Mouse (Mus musculus): ENCODE data around the gene Fosl1.
"Not testable (repeated sequence)": the region's sequence is repeated elsewhere in the genome, so short reads cannot be mapped to it uniquely, and the experiment has no call there.

Gene Fosl1

DNA sequence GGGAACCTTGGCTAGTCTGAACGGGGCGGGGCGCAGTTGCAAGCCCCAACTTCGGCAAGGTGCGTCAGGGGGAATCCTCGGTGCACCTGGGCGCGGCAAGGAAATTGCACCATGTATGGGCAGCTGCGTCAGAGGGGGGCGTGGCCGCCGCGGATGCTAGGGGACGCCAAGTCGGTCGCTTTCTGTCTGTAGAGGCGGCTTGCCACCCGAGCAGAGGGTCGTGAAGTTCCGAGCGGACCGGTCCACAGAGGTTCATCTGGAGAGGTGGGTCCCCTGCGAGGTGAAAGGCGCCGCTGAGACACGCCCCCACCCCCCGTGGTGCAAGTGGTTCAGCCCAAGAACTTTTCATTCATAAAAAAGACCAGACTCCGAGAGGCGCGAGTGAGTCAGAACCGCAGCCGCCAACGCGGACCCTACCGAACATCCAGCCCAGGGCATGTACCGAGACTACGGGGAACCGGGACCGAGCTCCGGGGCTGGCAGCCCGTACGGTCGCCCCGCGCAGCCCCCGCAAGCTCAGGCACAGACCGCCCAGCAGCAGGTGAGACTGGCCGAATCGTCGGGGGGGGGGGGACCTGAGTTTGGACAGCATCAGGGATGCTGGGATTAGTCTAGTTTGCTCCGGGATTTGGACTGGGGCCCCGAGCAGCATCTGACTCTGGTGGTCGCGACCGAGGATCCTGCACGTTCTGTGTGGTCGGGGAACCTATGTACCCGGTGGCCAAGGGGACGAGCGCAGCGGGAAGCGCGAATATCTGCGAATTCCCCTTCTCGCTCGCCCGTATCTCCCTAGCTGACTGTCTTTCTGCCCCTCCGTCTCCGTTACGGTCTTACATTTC lies at the start of gene Fosl1:
Gene Fosl1 (plus strand): TSS at position 33 of the 839 bp plus-strand sequence.
- peak; percentile 74 to 80 for DNase-seq (ENCODE audit: low spot score in 2 of 2)

GRCm38 (mm10) chr19:5401073-5401472 lies 46.3 kb upstream of the Fosl1 start:
- DNase-seq (ENCODE audit: low spot score in 2 of 2) = not testable (repeated sequence)

DNA sequence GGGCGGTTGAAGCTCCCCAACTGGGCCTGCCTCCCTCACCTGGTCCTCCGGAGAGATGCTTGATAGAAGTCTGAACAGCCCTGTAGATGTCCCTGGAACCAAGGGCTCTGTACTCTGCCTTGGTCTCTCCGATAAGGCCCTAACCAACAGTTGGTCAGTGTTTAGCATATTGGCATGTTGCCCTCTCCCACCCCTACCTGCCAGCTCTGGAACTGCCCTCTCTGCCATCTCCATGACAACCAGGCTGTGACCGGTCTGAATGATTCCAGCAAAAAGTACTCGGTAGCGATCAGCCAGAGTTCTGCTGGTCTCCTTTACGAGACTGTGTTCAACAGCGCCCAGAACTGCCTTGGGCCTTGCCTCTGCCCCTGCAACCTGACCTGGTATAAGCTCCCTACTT lies 45.1 kb upstream of the Fosl1 start, which contains the start of gene Tsga10ip:
Gene Tsga10ip (minus strand): TSS at position 234 of the 400 bp plus-strand sequence.
- DNase-seq (ENCODE audit: low spot score in 2 of 2) = no peak

DNA sequence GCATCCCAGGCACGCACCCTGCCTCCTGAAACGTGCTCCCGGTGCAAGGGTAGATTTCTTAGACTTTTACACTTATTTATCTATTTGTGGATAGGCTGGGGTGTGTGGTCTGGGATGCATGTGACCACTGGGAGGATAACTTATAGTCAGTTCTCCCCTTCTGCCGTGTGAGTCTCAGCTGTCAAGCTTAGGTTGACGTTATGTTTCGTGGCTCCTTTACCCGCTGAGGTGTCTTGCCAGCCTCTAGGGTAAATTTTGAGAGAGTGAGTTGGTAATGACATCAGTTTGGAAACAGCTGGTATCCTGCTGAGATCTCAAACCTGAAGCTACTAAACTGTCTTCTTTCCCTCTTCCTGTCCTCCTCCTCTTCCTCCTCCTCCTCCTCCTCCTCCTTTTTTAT lies 41.4 kb upstream of the Fosl1 start:
- no peak for DNase-seq (ENCODE audit: low spot score in 2 of 2)

- DNase-seq (ENCODE audit: low spot score in 2 of 2) = peak; percentile 20 to 66
These were observed 40.7 kb upstream of the Fosl1 start for GRCm38 (mm10) chr19:5406531-5407126.

DNA sequence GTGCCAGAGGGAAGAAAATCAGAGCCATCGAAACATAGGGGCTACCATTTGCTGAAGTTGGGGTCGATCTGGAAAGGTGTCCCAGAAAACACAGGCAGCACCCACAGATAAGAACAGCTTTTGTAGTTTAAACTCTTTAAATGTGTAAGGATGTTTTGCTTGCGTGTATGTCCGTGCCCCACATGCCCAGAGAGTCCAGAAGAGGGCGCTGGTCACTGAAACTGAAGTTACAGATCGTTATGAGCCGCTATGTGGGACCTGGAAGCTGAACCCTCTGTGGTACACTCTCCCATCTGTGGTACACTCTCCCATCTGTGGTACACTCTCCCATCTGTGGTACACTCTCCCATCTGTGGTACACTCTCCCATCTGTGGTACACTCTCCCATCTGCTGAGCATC lies 40.2 kb upstream of the Fosl1 start:
- peak; percentile 40 to 45 for DNase-seq (ENCODE audit: low spot score in 2 of 2)

DNA sequence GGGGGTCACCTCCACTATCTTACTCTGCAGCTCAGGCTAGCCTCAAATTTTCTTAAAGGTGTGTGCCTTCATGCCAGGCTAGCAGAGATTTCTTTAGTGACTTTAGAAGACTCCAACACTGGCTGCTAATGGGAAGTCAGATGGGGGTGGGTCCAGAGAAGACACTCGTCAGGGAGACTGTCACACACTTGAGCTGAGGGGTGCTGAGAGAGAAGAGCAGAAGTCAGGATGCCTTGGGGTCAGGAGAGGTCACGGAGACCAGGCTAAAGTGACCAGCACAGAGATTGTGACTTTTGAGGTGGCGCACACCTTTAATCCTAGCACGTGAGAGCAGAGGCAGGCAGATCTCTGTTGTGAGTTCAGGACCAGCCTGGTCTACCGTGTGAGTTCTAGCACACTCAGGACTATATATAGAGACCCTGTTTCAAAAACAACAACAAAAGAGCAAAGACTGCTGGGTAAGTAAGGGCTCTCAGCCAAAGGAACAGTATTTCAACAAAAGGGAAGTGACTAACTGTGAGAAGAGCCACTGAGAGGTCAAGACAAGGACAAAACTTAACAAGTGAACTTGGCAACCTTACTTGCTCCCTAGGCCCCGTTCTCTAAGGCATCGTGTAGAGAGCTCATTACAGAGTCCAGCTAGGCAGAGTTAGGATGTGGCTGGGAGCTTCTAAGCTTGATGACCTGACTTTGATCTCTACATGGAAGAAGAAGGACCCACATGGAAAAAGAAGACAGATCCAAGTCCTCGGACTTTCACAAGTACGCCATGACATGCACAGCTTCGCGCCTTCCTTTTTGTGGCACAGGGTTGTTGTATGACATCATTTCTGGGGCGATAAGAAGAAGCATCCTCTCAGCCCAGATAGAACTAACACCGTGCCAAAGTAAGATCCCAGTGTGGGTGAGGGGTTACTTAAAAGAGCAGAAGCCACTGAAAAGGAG lies 39.0 kb upstream of the Fosl1 start:
- DNase-seq (ENCODE audit: low spot score in 2 of 2) = no peak

DNA sequence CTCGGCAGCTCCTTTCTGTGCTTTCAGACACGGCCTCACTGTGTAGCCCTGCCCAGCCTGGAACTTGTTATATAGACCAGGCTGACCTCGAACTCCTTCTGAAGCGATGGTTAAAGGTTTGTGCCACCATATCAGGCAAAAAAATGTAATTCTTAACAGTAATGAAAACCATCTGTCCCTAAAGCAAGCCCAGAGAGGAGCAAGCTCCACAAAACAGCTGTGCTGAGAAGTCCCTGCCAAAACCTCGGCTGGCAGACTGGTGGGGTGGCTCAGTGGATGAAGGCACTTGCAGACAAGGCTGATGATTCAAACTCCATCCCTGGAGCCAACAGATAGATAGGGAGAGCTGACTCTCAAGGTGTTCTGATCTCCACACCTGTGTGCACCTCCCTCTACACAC lies 38.3 kb upstream of the Fosl1 start:
- DNase-seq (ENCODE audit: low spot score in 2 of 2) = no peak

DNA sequence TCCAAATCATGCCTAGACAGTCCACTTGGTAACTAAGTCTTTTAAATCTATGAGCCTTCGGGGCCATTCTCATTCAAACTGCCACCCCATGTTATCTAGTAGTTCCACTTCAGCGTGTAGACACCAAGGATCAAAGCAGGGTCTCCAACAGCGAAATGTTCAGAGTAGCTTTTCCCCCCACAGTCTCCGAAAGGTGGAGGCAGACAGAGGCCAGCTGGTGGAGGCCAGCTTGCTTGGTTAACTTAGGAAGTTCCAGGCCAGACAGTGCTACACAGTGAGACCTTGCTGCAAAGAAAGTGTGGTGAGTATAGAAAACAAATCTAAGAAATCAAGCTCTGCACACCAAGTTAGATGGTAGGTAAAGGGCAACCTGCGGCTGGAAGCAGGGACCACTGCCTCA lies 36.7 kb upstream of the Fosl1 start:
- DNase-seq (ENCODE audit: low spot score in 2 of 2) = no peak

DNA sequence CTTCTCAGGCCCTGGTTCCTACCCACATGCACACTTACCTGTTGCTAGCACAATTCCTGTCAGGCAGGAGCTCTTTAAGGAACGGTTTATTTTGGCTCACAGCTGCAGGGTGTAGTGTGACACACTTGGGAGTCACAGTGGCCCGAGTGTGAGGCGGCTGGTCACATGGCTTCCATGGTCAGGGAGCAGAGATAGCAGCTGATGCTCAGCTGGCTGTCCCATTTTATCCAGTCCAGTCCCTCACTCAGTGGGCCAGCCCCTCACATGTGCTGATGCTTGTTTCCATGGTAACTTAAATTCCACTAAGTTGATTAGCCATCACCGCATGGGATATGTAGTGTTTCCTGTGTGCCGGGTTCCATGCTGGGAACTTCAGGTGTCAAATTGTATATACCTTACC lies 35.4 kb upstream of the Fosl1 start:
- no peak for DNase-seq (ENCODE audit: low spot score in 2 of 2)

- DNase-seq (ENCODE audit: low spot score in 2 of 2) = no peak
These were observed 33.5 kb upstream of the Fosl1 start for GRCm38 (mm10) chr19:5413840-5414239.

DNA sequence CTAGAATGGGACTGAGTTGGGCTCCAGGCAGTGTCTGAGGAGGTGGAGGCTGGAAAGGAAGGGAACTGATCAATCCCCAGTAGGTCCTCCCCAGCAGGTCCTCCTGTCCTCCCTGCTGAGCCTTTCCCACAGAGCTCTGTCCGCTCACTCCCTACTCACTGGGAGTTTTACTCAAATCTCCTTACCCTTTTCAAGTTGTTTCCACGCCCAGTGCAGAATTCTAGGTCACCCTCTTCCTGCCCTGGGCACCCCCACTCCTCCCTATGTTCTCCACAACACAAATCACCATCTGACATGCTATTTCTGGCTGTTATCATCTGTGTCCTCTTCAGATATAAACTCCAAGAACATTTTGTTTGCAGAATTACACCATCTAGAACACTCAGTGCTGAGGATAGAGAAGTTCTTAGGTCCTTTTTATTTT lies 32.8 kb upstream of the Fosl1 start:
- no peak for DNase-seq (ENCODE audit: low spot score in 2 of 2)

- DNase-seq (ENCODE audit: low spot score in 2 of 2) = no peak
These were observed 28.4 kb upstream of the Fosl1 start for GRCm38 (mm10) chr19:5418750-5419466.

DNA sequence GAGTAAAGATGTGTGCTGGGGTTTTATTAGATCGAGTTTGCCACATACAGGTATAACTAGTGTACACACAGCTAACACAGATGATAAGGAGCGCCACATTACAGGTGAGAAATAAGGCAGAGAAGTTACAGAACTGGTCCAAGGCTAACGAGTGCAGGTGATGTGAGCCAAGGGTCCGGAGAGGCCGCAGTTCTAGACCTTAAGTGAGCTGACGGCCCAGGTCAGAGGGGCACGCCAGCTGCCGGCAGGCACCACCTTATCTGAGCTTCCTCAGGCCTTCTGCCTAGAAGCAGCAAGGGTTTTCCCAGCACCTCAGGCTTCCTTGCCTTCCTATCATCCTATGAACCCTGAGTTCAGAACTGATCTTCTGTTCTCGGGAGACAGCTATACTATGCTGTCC lies 27.7 kb upstream of the Fosl1 start:
- DNase-seq (ENCODE audit: low spot score in 2 of 2) = no peak

- DNase-seq (ENCODE audit: low spot score in 2 of 2) = no peak
These were observed 26.8 kb upstream of the Fosl1 start for GRCm38 (mm10) chr19:5420579-5420978.

- no peak for DNase-seq (ENCODE audit: low spot score in 2 of 2)
These were observed 25.6 kb upstream of the Fosl1 start for GRCm38 (mm10) chr19:5421784-5422183.

DNA sequence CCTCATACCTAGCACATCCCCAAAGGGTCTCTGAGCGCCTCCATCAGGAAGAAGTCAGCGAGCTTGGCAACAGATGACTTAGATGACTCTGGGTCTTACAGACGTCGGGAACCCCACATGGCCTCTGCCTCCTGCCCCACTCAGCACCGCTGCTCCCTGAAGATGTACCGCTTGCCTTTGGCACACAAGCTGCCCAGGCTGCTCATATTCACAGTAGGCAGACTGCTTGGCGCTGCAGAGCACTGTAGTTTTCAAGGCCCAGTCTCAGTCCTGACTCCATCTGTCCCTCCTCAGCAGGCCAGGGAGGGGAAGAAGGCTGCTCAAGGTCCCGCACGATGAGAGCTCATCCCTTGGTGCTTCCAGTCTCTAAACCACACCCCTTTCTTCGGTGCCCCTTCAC lies 25.1 kb upstream of the Fosl1 start:
- DNase-seq (ENCODE audit: low spot score in 2 of 2) = no peak

- DNase-seq (ENCODE audit: low spot score in 2 of 2) = no peak
These were observed 24.4 kb upstream of the Fosl1 start for GRCm38 (mm10) chr19:5422895-5423443.

GRCm38 (mm10) chr19:5423561-5423960 lies 23.8 kb upstream of the Fosl1 start:
- DNase-seq (ENCODE audit: low spot score in 2 of 2) = no peak

DNA sequence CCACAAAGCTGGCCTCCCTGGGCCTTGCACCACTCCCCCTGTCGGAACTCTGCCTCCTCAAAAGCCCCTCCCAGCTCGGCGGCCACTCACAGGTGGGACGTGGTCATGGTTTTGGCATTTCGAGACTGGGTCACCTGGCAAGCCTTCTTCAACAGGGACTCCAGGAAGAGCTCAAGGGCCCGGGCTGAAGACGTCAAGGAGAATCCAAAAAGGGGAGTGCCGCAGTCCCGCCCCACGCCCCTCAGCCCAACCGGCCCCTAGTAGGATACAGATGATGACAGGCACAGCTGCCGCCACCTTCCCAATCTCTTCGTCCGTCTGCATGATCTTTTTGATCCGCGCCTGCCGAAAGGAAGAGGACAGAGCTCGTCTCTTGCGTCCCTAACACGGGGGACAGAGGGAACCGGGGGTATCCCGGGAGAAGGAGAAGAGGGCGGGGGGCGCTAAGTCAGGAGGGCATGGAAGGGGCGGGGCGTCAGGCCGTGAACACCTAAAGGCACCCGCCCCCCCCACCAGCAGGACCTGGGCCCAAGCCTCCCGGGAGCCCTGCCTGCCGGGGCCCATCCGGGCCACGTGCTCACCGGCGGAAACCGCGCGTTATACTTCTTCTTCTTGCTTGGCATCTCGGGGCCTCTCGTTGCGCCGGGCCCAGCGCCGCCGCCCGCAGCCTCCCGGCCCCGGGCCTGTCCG lies 23.1 kb upstream of the Fosl1 start:
- DNase-seq (ENCODE audit: low spot score in 2 of 2) = peak in 1 of 2 experiments; percentile 71
